Mouse (Mus musculus): Measurements from ENCODE around the gene Hnrnpl.

Hnrnpl gene

GRCm38 (mm10) chr7:28808221-28808941 is at the start of gene Hnrnpl:
TSS of gene Hnrnpl (plus strand) at chr7:28808541.
- no peak for DNase-seq (ENCODE audit: low read depth in 2 of 2, low spot score in 2 of 2)

- no peak for DNase-seq (ENCODE audit: low read depth in 2 of 2, low spot score in 2 of 2)
Observed at GRCm38 (mm10) chr7:28758623-28759022, 49.7 kb upstream of the Hnrnpl start.

- DNase-seq (ENCODE audit: low read depth in 2 of 2, low spot score in 2 of 2) = no peak
Observed at GRCm38 (mm10) chr7:28761907-28762306, 46.4 kb upstream of the Hnrnpl start.

- DNase-seq (ENCODE audit: low read depth in 2 of 2, low spot score in 2 of 2) = no peak
Observed at GRCm38 (mm10) chr7:28765211-28765610, 43.1 kb upstream of the Hnrnpl start.

GRCm38 (mm10) chr7:28766173-28766879 is 42.0 kb upstream of the Hnrnpl start, which contains the start of gene Sirt2:
TSS of gene Sirt2 (plus strand) at chr7:28766735.
- DNase-seq (ENCODE audit: low read depth in 2 of 2, low spot score in 2 of 2) = peak; percentile 96 to 98

GRCm38 (mm10) chr7:28766910-28767309 is 41.4 kb upstream of the Hnrnpl start:
- DNase-seq (ENCODE audit: low read depth in 2 of 2, low spot score in 2 of 2) = no peak

GRCm38 (mm10) chr7:28767462-28767965 is 40.8 kb upstream of the Hnrnpl start, which contains the start of gene Nfkbib:
TSS of gene Nfkbib (minus strand) at chr7:28767512.
- DNase-seq (ENCODE audit: low read depth in 2 of 2, low spot score in 2 of 2) = no peak

GRCm38 (mm10) chr7:28769414-28769958 is 38.9 kb upstream of the Hnrnpl start:
- no peak for DNase-seq (ENCODE audit: low read depth in 2 of 2, low spot score in 2 of 2)

GRCm38 (mm10) chr7:28770309-28770708 is 38.0 kb upstream of the Hnrnpl start:
- no peak for DNase-seq (ENCODE audit: low read depth in 2 of 2, low spot score in 2 of 2)

- no peak for DNase-seq (ENCODE audit: low read depth in 2 of 2, low spot score in 2 of 2)
Observed at GRCm38 (mm10) chr7:28771867-28772266, 36.5 kb upstream of the Hnrnpl start.

GRCm38 (mm10) chr7:28773163-28773562 is 35.2 kb upstream of the Hnrnpl start:
- no peak for DNase-seq (ENCODE audit: low read depth in 2 of 2, low spot score in 2 of 2)

- DNase-seq (ENCODE audit: low read depth in 2 of 2, low spot score in 2 of 2) = no peak
Observed at GRCm38 (mm10) chr7:28774164-28774563, 34.2 kb upstream of the Hnrnpl start.

- DNase-seq (ENCODE audit: low read depth in 2 of 2, low spot score in 2 of 2) = no peak
Observed at GRCm38 (mm10) chr7:28775129-28775528, 33.2 kb upstream of the Hnrnpl start.

- DNase-seq (ENCODE audit: low read depth in 2 of 2, low spot score in 2 of 2) = no peak
Observed at GRCm38 (mm10) chr7:28778825-28779224, 29.5 kb upstream of the Hnrnpl start.

GRCm38 (mm10) chr7:28780067-28780658 is 28.2 kb upstream of the Hnrnpl start:
- peak; percentile 85 to 91 for DNase-seq (ENCODE audit: low read depth in 2 of 2, low spot score in 2 of 2)

- DNase-seq (ENCODE audit: low read depth in 2 of 2, low spot score in 2 of 2) = no peak
Observed at GRCm38 (mm10) chr7:28780857-28781256, 27.5 kb upstream of the Hnrnpl start.

- peak; percentile 69 to 74 for DNase-seq (ENCODE audit: low read depth in 2 of 2, low spot score in 2 of 2)
Observed at GRCm38 (mm10) chr7:28781261-28781663, 27.1 kb upstream of the Hnrnpl start.

- no peak for DNase-seq (ENCODE audit: low read depth in 2 of 2, low spot score in 2 of 2)
Observed at GRCm38 (mm10) chr7:28785161-28785560, 23.2 kb upstream of the Hnrnpl start.

GRCm38 (mm10) chr7:28787884-28788283 is 20.5 kb upstream of the Hnrnpl start:
- DNase-seq (ENCODE audit: low read depth in 2 of 2, low spot score in 2 of 2) = no peak

- DNase-seq (ENCODE audit: low read depth in 2 of 2, low spot score in 2 of 2) = peak in 1 of 2 experiments; percentile 58
Observed at GRCm38 (mm10) chr7:28788307-28789195, 19.8 kb upstream of the Hnrnpl start, which contains the start of gene Rinl. TSS of gene Rinl (plus strand) at chr7:28788969.

All from CD8-positive naive resting alpha-beta T cell, adult 2 months (primary cell).